Mouse (Mus musculus): ENCODE results near the gene Cdk2ap1. TPM values are rescaled to one million over a fixed set of nuclear protein-coding genes. Genes with fewer than 3 reads are reported as not detected.

The Cdk2ap1 gene
- polyA plus RNA-seq, 1 experiment from 2014 or later, result 53.7 TPM

DNA sequence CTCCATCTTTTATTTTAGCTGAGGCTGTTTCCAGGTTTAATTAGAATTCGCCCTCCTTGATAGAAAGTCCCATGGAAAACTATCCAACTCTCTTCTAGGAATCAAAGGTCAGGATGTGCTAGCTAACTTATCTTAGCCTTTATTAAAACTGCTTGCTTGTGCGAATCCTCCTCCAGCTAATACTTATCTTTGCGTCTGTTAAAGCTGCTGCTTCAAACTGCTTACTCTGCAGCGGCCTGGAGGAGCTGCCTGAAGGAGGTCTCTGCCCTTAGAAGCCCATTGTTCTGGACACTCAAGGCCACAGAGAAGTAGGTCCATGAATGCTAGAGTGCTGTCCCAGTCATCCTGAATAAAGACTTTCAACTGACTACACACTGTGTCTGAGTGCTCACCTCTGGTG is 66.4 kb downstream of the Cdk2ap1 start:
- peaks cover 36% of the 10 kb centered on the region for H3K36me3 ChIP-seq (ENCODE audit: control insufficient read depth, insufficient read depth, low read length)
- no peaks in the 10 kb centered on the region for H3K4me1 ChIP-seq (ENCODE audit: control insufficient read depth, insufficient read depth, low read length)
- H3K9me3 ChIP-seq (ENCODE audit: control insufficient read depth, low read depth, low read length), result no peaks in the 10 kb centered on the region
- ATAC-seq (ENCODE audit: insufficient number of reproducible peaks, insufficient read depth, low FRiP score, low read depth), result no peak
- no peak overlapping the region for H3K9ac ChIP-seq (replicated peaks; ENCODE audit: low read depth, low read length)
- whole genome bisulfite sequencing, result 94% methylated on average over 4 of the region's 4 CpGs
- no peak overlapping the region for H3K4me2 ChIP-seq (replicated peaks; ENCODE audit: low read depth, low read length)
- H3K27me3 ChIP-seq (ENCODE audit: control insufficient read depth, insufficient read depth, low read length), result no peaks in the 10 kb centered on the region
- H3K27ac ChIP-seq (ENCODE audit: low read length), result no peak overlapping the region
- H3K4me3 ChIP-seq (ENCODE audit: low read depth, low read length), result no peak overlapping the region

Other genes starting within 250 kb of the Cdk2ap1 start
- gene Arl6ip4, start 247.0 kb downstream of the Cdk2ap1 start, polyA plus RNA-seq (2014; fragmentation: Nextera tagmentation; extraction: Ambion mirVana), result 92.6 and 99.1 TPM in 2 replicates
- 6.6 and 6.9 TPM in 2 replicates for gene Pitpnm2, start 113.3 kb downstream of the Cdk2ap1 start, polyA plus RNA-seq (2014; fragmentation: Nextera tagmentation; extraction: Ambion mirVana)
- gene Mphosph9, start 35.1 kb downstream of the Cdk2ap1 start, polyA plus RNA-seq (2014; fragmentation: Nextera tagmentation; extraction: Ambion mirVana), result 18.3 and 20.2 TPM in 2 replicates
- gene 2810006K23Rik, start 35.0 kb downstream of the Cdk2ap1 start, polyA plus RNA-seq (2014; fragmentation: Nextera tagmentation; extraction: Ambion mirVana), result 9.1 and 10.8 TPM in 2 replicates
- gene Sbno1, start 62.9 kb upstream of the Cdk2ap1 start, polyA plus RNA-seq (2014; fragmentation: Nextera tagmentation; extraction: Ambion mirVana), result 95.3 and 104 TPM in 2 replicates
- gene Kmt5a, start 76.8 kb upstream of the Cdk2ap1 start, polyA plus RNA-seq (2014; fragmentation: Nextera tagmentation; extraction: Ambion mirVana), result 52.9 and 59.8 TPM in 2 replicates
- 30.6 and 31.7 TPM in 2 replicates for gene Rilpl2, start 115.3 kb upstream of the Cdk2ap1 start, polyA plus RNA-seq (2014; fragmentation: Nextera tagmentation; extraction: Ambion mirVana)
- gene Snrnp35, start 120.1 kb upstream of the Cdk2ap1 start, polyA plus RNA-seq (2014; fragmentation: Nextera tagmentation; extraction: Ambion mirVana), result 11.5 and 14.2 TPM in 2 replicates
- gene Rilpl1, start 168.3 kb upstream of the Cdk2ap1 start, polyA plus RNA-seq (2014; fragmentation: Nextera tagmentation; extraction: Ambion mirVana), result 14.9 and 16.8 TPM in 2 replicates
- gene Tmed2, start 177.6 kb upstream of the Cdk2ap1 start, polyA plus RNA-seq (2014; fragmentation: Nextera tagmentation; extraction: Ambion mirVana), result 519 and 589 TPM in 2 replicates
- 15.3 and 16.4 TPM in 2 replicates for gene Ddx55, start 189.8 kb upstream of the Cdk2ap1 start, polyA plus RNA-seq (2014; fragmentation: Nextera tagmentation; extraction: Ambion mirVana)
- 71.2 and 78.7 TPM in 2 replicates for gene Eif2b1, start 216.0 kb upstream of the Cdk2ap1 start, polyA plus RNA-seq (2014; fragmentation: Nextera tagmentation; extraction: Ambion mirVana)
- gene Gtf2h3, start 216.1 kb upstream of the Cdk2ap1 start, polyA plus RNA-seq (2014; fragmentation: Nextera tagmentation; extraction: Ambion mirVana), result 72.4 and 73.6 TPM in 2 replicates